Mouse (Mus musculus) spleen, adult 2 months (tissue): ENCODE results near the gene Arl8a.

ENCODE experiments used
- CTCF ChIP-seq: fragments of 200-500 bp; IDR thresholded peaks from 2 replicates; pipeline ENCODE4 v1.5.1; 2011; ENCODE audit warnings: mild to moderate bottlenecking, inconsistent platforms; ENCODE audit not compliant: insufficient read depth, insufficient read length, insufficient replicate concordance; ENCODE audit errors: extremely low read depth
- POLR2A ChIP-seq: fragments of 200-500 bp; IDR thresholded peaks from 2 replicates; pipeline ENCODE4 v1.6.1; 2011; ENCODE audit warnings: low read depth, low read length, inconsistent platforms

- TF ChIP-seq CTCF = peak; percentile 83; the same call in 1 of the 2 replicates
- no peak for TF ChIP-seq POLR2A
Observed at GRCm38 (mm10) chr1:135110075-135110474, 36.5 kb upstream of the Arl8a start.
